ENCODE assay signal across 8 mouse cellular contexts in genomic region chr13:25115429-25115881, GRCm38 (mm10). TPM values are rescaled to one million over a fixed set of nuclear protein-coding genes. Genes with fewer than 3 reads are reported as not detected.
DNase-seq lines count a peak whose midpoint lies in the region; ATAC-seq and TF ChIP-seq lines count a peak whose summit lies in the region.

No protein-coding gene starts in this region.

- H3K4me3 ChIP-seq in hindbrain, postnatal 0 days (ENCODE audit: low read length): peak overlapping the region; percentile 39

- no peak overlapping the region for H3K27ac ChIP-seq in hindbrain, postnatal 0 days

- 16% methylated on average over 12 of the region's 12 CpGs for WGBS in hindbrain, postnatal 0 days

- H3K9ac ChIP-seq in hindbrain, postnatal 0 days (replicated peaks; ENCODE audit: low read length): peak overlapping the region; percentile 49

- peak overlapping the region; percentile 87 for H3K4me2 ChIP-seq in hindbrain, postnatal 0 days (ENCODE audit: low read depth, low read length)

- ATAC-seq in frontal cortex, adult (ENCODE audit: low TSS enrichment): peak; percentile 96
- ATAC-seq in hindbrain, postnatal 0 days: peak; percentile 83

- no peaks in the 10 kb centered on the region for H3K36me3 ChIP-seq in hindbrain, postnatal 0 days (ENCODE audit: insufficient read depth, low read length)

- H3K4me1 ChIP-seq in hindbrain, postnatal 0 days (ENCODE audit: insufficient read depth, low read length): no peaks in the 10 kb centered on the region

- no peak for TF ChIP-seq CTCF in hindbrain, postnatal 0 days (IDR thresholded peaks at IDR 0.05; ENCODE audit: low read depth)

- DNase-seq in adrenal gland, adult 2 months: peak; percentile 45
- peak; percentile 39 to 46 for DNase-seq in cerebellum, adult 18-20 months
- peak; percentile 66 for DNase-seq in hindbrain, postnatal 0 days (ENCODE audit: low spot score)
- peak; percentile 61 for DNase-seq in left cerebral cortex, adult 11 months (ENCODE audit: low spot score)
- peak; percentile 5 for DNase-seq in lung, postnatal 14 days
- DNase-seq in right cerebral cortex, postnatal 14 days: peak; percentile 65
- no peak for DNase-seq in spleen, postnatal 4 days (ENCODE audit: low spot score in 2 of 2)

- no peaks in the 10 kb centered on the region for H3K9me3 ChIP-seq in hindbrain, postnatal 0 days (ENCODE audit: low read length)

- H3K27me3 ChIP-seq in hindbrain, postnatal 0 days (ENCODE audit: insufficient read depth, low read length): no peaks in the 10 kb centered on the region

RNA-seq across cellular contexts. Expression of gene Dcdc2a, which starts 59.7 kb away (rescaled TPM):
- total RNA-seq in adrenal gland, adult 2 months (2021): under 1 TPM; 0.06 to 0.17 TPM
- polyA plus RNA-seq in adrenal gland, adult 2 months (2012; rRNA removed): not detected in 2 replicates
- total RNA-seq in hindbrain, postnatal 0 days (2014; rRNA removed): 1.6 and 2.0 TPM in 2 replicates
- 6.0 and 6.4 TPM in 2 replicates for polyA plus RNA-seq in hindbrain, postnatal 0 days (2015; fragmentation: Nextera tagmentation; extraction: Ambion mirVana)

Comparison
In these comparisons a context has a peak if more than half of its experiments do, and no peak if none do; other contexts are left out.
1. DNase-seq: peak in adrenal gland, adult 2 months (single experiment), cerebellum, adult 18-20 months (2 of 2), hindbrain, postnatal 0 days (single experiment), left cerebral cortex, adult 11 months (single experiment), lung, postnatal 14 days (single experiment) and right cerebral cortex, postnatal 14 days (single experiment); none in spleen, postnatal 4 days (0 of 2).